Mouse (Mus musculus): ENCODE measurements around the gene Glt28d2. TPM values are rescaled to one million over a fixed set of nuclear protein-coding genes. Genes with fewer than 3 reads are reported as not detected.
A peak's percentile ranks its signal among the peaks of the same experiment; 100 is the strongest.
"Not testable (repeated sequence)": the region's sequence is repeated elsewhere in the genome, so short reads cannot be mapped to it uniquely, and the experiment has no call there.

The Glt28d2 gene
- polyA plus RNA-seq (2015; fragmentation: Nextera tagmentation; extraction: Ambion mirVana) = 3.4 and 3.8 TPM in 2 replicates

GRCm38 (mm10) chr3:85887239-85887827, at the start of gene Glt28d2, which contains the start of gene Gm37240:
Glt28d2 (minus strand) TSS chr3:85887516.
Gm37240 (minus strand) TSS chr3:85887518.
- peak; percentile 94 for ATAC-seq (ENCODE audit: insufficient number of reproducible peaks, low FRiP score, low TSS enrichment, low read depth)
- Histone ChIP-seq H3K27ac (replicated peaks) (peak within 1 kb of the TSS; percentile 79), H3K4me1 (peaks cover 13% of the 10 kb centered on the region; the same call in 1 of the 2 replicates), H3K4me2 (replicated peaks) (peak within 1 kb of the TSS; percentile 63), H3K4me3 (replicated peaks) (peak within 1 kb of the TSS; percentile 47), H3K9ac (peak within 1 kb of the TSS; percentile 1), H3K36me3 (no peaks in the 10 kb centered on the region), H3K27me3 (no peaks in the 10 kb centered on the region), H3K9me3 (replicated peaks) (no peaks in the 10 kb centered on the region)
- under 1% methylated on average over 46 of the region's 48 CpGs for WGBS

DNA sequence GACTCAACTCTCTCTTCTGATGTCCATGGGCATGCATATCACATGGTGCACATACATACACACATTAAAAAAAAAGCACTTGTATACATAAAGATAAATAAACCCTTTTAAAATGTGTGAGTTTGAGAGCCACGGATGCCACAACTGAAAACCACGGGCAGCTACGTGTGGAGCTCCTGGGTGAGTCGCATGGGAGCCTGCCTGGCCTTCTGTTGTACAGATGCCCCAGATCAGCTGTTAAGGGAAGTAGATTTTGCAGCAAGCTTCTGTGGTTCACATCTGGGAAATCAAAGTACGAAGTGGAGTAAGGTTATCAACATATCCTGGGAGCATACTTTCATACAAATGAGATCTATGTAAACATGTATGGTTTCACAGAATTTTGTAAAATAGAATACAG, 46.3 kb upstream of the Glt28d2 start:
- 74% methylated on average over 5 of the region's 5 CpGs for WGBS
- Histone ChIP-seq H3K4me2 (replicated peaks) (no peak overlapping the region), H3K36me3 (no peaks in the 10 kb centered on the region), H3K9me3 (replicated peaks) (no peaks in the 10 kb centered on the region), H3K9ac (no peak overlapping the region), H3K27ac (replicated peaks) (no peak overlapping the region), H3K4me1 (no peaks in the 10 kb centered on the region), H3K27me3 (no peaks in the 10 kb centered on the region), H3K4me3 (replicated peaks) (no peak overlapping the region)
- ATAC-seq (ENCODE audit: insufficient number of reproducible peaks, low FRiP score, low TSS enrichment, low read depth) = no peak

DNA sequence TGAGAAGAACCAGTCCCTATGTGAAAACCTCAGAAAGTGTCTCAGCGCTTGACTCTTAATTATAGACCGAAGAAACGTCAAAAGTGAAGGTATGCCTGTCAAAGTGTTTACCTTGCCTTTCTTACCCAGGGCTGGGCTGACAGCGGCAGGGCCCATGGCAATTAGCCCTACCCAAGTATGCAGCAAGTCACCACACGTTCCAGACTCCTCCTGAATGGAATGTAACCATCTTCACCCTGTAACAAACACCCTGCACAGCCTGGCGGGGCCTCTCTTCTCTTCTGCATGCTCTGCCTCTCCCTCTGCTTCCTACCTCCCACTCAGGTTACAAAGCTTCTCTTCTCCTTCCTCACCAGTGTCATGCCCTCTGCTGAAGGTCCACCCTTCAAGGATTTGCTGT, 44.5 kb upstream of the Glt28d2 start:
- H3K4me2 ChIP-seq (replicated peaks) = no peak overlapping the region
- peak; percentile 73; the same call in 1 of the 2 replicates for ATAC-seq (ENCODE audit: insufficient number of reproducible peaks, low FRiP score, low TSS enrichment, low read depth)
- no peaks in the 10 kb centered on the region for H3K36me3 ChIP-seq
- H3K27ac ChIP-seq (replicated peaks) = no peak overlapping the region; the same call in 1 of the 2 replicates
- 60% methylated on average over 6 of the region's 6 CpGs for WGBS
- H3K9ac ChIP-seq = no peak overlapping the region
- no peak overlapping the region for H3K4me3 ChIP-seq (replicated peaks)
- no peaks in the 10 kb centered on the region for H3K27me3 ChIP-seq
- no peaks in the 10 kb centered on the region for H3K9me3 ChIP-seq (replicated peaks)
- no peaks in the 10 kb centered on the region for H3K4me1 ChIP-seq

DNA sequence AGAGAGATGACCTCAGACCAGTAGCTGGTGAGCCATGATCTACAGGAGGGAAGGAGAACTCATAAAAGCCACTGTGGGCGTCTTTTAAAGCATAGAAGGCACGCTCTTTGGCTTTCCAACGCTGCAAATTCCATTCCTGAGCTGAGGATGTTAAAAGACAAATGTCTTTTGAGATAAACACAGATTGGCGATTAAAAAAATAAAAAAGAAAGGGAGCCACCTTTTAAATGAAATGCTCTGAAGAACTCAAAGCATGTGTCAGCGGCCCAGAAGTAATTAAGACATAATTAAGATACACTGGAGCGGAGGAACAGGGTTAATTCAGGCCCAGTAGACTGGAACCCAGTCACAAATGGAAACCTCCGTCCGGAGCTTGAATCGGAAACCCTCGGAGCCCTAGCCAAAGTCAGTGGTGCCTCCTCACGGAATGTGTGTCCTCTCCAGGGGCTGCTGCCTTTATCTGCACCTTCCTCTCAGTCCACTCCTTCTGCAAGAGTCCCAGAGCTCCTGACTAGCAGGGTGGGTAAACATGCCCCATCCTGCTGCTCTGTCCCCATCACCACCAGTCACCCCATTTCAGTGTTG, 43.4 kb upstream of the Glt28d2 start:
- Histone ChIP-seq H3K9me3 (replicated peaks) (no peaks in the 10 kb centered on the region), H3K4me3 (replicated peaks) (no peak overlapping the region), H3K36me3 (no peaks in the 10 kb centered on the region), H3K9ac (no peak overlapping the region), H3K4me1 (no peaks in the 10 kb centered on the region), H3K27me3 (no peaks in the 10 kb centered on the region), H3K27ac (replicated peaks) (no peak overlapping the region), H3K4me2 (replicated peaks) (no peak overlapping the region)
- 73% methylated on average over 11 of the region's 11 CpGs for WGBS
- no peak for ATAC-seq (ENCODE audit: insufficient number of reproducible peaks, low FRiP score, low TSS enrichment, low read depth)

DNA sequence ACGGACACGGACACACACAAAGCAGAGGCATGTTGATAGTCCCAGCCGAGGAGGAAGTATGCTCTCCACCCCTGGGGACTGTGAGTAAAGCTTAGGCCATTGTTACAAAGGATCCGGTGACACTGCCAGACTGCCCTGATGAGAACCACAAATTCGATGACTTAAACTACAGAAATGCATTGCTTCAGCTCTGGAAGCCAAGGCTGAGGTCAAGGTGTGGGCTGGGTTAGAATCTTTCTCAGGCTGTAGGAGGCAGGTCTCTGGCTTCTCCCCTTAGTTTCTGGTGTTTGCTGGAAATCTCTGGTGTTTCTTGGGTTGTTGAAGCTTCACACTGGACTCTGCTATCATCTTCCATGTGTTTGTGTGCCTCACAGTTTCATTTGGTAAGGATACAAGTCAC, 42.4 kb upstream of the Glt28d2 start:
- no peak overlapping the region for H3K27ac ChIP-seq (replicated peaks)
- H3K4me3 ChIP-seq (replicated peaks) = no peak overlapping the region
- no peak overlapping the region for H3K9ac ChIP-seq
- no peaks in the 10 kb centered on the region for H3K9me3 ChIP-seq (replicated peaks)
- WGBS = 71% methylated on average over 5 of the region's 5 CpGs
- no peaks in the 10 kb centered on the region for H3K36me3 ChIP-seq
- H3K4me2 ChIP-seq (replicated peaks) = no peak overlapping the region
- no peaks in the 10 kb centered on the region for H3K4me1 ChIP-seq
- no peaks in the 10 kb centered on the region for H3K27me3 ChIP-seq
- no peak for ATAC-seq (ENCODE audit: insufficient number of reproducible peaks, low FRiP score, low TSS enrichment, low read depth)

- Histone ChIP-seq H3K27me3 (no peaks in the 10 kb centered on the region), H3K4me2 (replicated peaks) (no peak overlapping the region), H3K27ac (replicated peaks) (no peak overlapping the region), H3K4me3 (replicated peaks) (no peak overlapping the region), H3K36me3 (no peaks in the 10 kb centered on the region), H3K4me1 (no peaks in the 10 kb centered on the region), H3K9ac (no peak overlapping the region), H3K9me3 (replicated peaks) (no peaks in the 10 kb centered on the region)
- no peak for ATAC-seq (ENCODE audit: insufficient number of reproducible peaks, low FRiP score, low TSS enrichment, low read depth)
- WGBS = 75% methylated on average over 5 of the region's 5 CpGs
Measured at GRCm38 (mm10) chr3:85928140-85928611, 40.9 kb upstream of the Glt28d2 start.

DNA sequence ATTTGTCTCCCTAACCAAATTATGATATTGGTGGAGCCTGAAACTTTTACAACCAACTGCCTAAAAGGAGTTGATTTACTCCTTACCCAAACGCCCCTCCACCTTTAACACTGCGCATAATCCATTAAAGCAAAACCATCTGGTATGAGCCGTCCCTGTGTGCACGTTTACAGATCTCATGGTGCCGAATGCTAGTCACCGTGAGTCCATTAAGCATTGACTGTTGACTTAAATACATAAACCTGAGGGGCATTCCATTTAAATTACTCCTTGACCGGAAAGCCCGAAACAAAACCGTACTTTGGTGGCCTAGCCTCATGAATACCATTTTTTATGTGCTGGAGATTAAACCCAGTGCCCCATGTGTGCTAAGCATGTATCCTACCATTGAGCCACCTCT, 40.0 kb upstream of the Glt28d2 start:
- Histone ChIP-seq H3K9me3 (replicated peaks) (no peaks in the 10 kb centered on the region), H3K4me2 (replicated peaks) (no peak overlapping the region), H3K36me3 (no peaks in the 10 kb centered on the region), H3K4me3 (replicated peaks) (no peak overlapping the region), H3K27ac (replicated peaks) (no peak overlapping the region), H3K9ac (no peak overlapping the region), H3K4me1 (no peaks in the 10 kb centered on the region), H3K27me3 (no peaks in the 10 kb centered on the region)
- ATAC-seq (ENCODE audit: insufficient number of reproducible peaks, low FRiP score, low TSS enrichment, low read depth) = no peak
- WGBS = 49% methylated on average over 9 of the region's 9 CpGs

- Histone ChIP-seq H3K4me2 (replicated peaks) (peak overlapping the region; percentile 29), H3K9ac (no peak overlapping the region), H3K27ac (replicated peaks) (no peak overlapping the region), H3K9me3 (replicated peaks) (no peaks in the 10 kb centered on the region), H3K36me3 (no peaks in the 10 kb centered on the region), H3K27me3 (no peaks in the 10 kb centered on the region), H3K4me3 (replicated peaks) (no peak overlapping the region; the same call in 1 of the 2 replicates), H3K4me1 (no peaks in the 10 kb centered on the region)
- 33% methylated on average over 18 of the region's 18 CpGs for WGBS
- peak; percentile 43; the same call in 1 of the 2 replicates for ATAC-seq (ENCODE audit: insufficient number of reproducible peaks, low FRiP score, low TSS enrichment, low read depth)
Measured at GRCm38 (mm10) chr3:85923954-85924945, 36.9 kb upstream of the Glt28d2 start.

- WGBS = 73% methylated on average over 8 of the region's 8 CpGs
- H3K9ac ChIP-seq = no peak overlapping the region
- no peak for ATAC-seq (ENCODE audit: insufficient number of reproducible peaks, low FRiP score, low TSS enrichment, low read depth)
- no peaks in the 10 kb centered on the region for H3K4me1 ChIP-seq
- no peak overlapping the region for H3K4me3 ChIP-seq (replicated peaks)
- no peak overlapping the region for H3K4me2 ChIP-seq (replicated peaks)
- no peak overlapping the region for H3K27ac ChIP-seq (replicated peaks)
- no peaks in the 10 kb centered on the region for H3K27me3 ChIP-seq
- H3K9me3 ChIP-seq (replicated peaks) = no peaks in the 10 kb centered on the region
- H3K36me3 ChIP-seq = no peaks in the 10 kb centered on the region
Measured at GRCm38 (mm10) chr3:85923343-85923742, 36.0 kb upstream of the Glt28d2 start.

- no peak overlapping the region for H3K4me2 ChIP-seq (replicated peaks)
- no peak overlapping the region for H3K27ac ChIP-seq (replicated peaks)
- no peak overlapping the region for H3K9ac ChIP-seq
- 78% methylated on average over 3 of the region's 3 CpGs for WGBS
- no peaks in the 10 kb centered on the region for H3K9me3 ChIP-seq (replicated peaks)
- no peaks in the 10 kb centered on the region for H3K36me3 ChIP-seq
- H3K4me3 ChIP-seq (replicated peaks) = no peak overlapping the region
- ATAC-seq (ENCODE audit: insufficient number of reproducible peaks, low FRiP score, low TSS enrichment, low read depth) = no peak
- H3K27me3 ChIP-seq = no peaks in the 10 kb centered on the region
- H3K4me1 ChIP-seq = no peaks in the 10 kb centered on the region
Measured at GRCm38 (mm10) chr3:85922331-85922730, 35.0 kb upstream of the Glt28d2 start.

GRCm38 (mm10) chr3:85920671-85921070, 33.4 kb upstream of the Glt28d2 start:
- H3K27me3 ChIP-seq; H3K9me3 ChIP-seq (replicated peaks); H3K4me3 ChIP-seq (replicated peaks); H3K27ac ChIP-seq (replicated peaks); ATAC-seq (ENCODE audit: insufficient number of reproducible peaks, low FRiP score, low TSS enrichment, low read depth); H3K4me2 ChIP-seq (replicated peaks); H3K36me3 ChIP-seq; H3K4me1 ChIP-seq; H3K9ac ChIP-seq: not testable (repeated sequence)
- 79% methylated on average over 2 of the region's 2 CpGs for WGBS

Data from embryonic facial prominence, embryonic 15.5 days (tissue).